Comparison of ENCODE assay signal across 11 mouse cellular contexts in genomic region chr4:125160951-125161331, GRCm38 (mm10). TPM values are rescaled to one million over a fixed set of nuclear protein-coding genes. Genes with fewer than 3 reads are reported as not detected.
DNase-seq lines count a peak whose midpoint lies in the region; ATAC-seq and TF ChIP-seq lines count a peak whose summit lies in the region.
"Had no signal": no experiment of that assay in that cellular context is flagged by ENCODE, and none has a peak within 500 bp of the region (broad histone marks: within the 10 kb centered on the region; RNA-seq: fewer than 3 reads in every experiment).

No protein-coding gene starts in this region.

- H3K9me3 ChIP-seq in forebrain, embryonic 13.5 days (replicated peaks): no peaks in the 10 kb centered on the region
- H3K9me3 ChIP-seq in forebrain, embryonic 12.5 days: no peaks in the 10 kb centered on the region
- no peaks in the 10 kb centered on the region for H3K9me3 ChIP-seq in lung, embryonic 14.5 days (ENCODE audit: low read depth, low read length)
- H3K9me3 ChIP-seq in E14TG2a.4 (ENCODE audit: low read length): peaks cover 6% of the 10 kb centered on the region; the same call in 1 of the 2 replicates
- no peaks in the 10 kb centered on the region for H3K9me3 ChIP-seq in intestine, embryonic 16.5 days (ENCODE audit: control insufficient read depth, low read length)
- H3K9me3 ChIP-seq: heart, embryonic 10.5 days; limb, embryonic 13.5 days had no signal

- H3K4me3 ChIP-seq in forebrain, embryonic 13.5 days: no peak overlapping the region
- H3K4me3 ChIP-seq in forebrain, embryonic 12.5 days (replicated peaks): no peak overlapping the region
- H3K4me3 ChIP-seq in lung, embryonic 14.5 days (ENCODE audit: low read depth, low read length): no peak overlapping the region
- H3K4me3 ChIP-seq in E14TG2a.4 (replicated peaks; ENCODE audit: low read length): 0 out of 2 replicates have a peak overlapping the region, but pooled peaks have one; percentile 35
- H3K4me3 ChIP-seq in intestine, embryonic 16.5 days (ENCODE audit: low read length): no peak overlapping the region
- H3K4me3 ChIP-seq: limb, embryonic 13.5 days had no signal

- DNase-seq in lung, embryonic 14.5 days: no peak
- DNase-seq in lung, postnatal 36 days: no peak
- no peak for DNase-seq in Muller cell, postnatal 12 days (ENCODE audit: inconsistent ontology term)
- DNase-seq in cerebellum, postnatal 4 days (ENCODE audit: low spot score in 2 of 2): no peak

- H3K4me1 ChIP-seq in forebrain, embryonic 13.5 days: peaks cover 13% of the 10 kb centered on the region
- peaks cover 9% of the 10 kb centered on the region for H3K4me1 ChIP-seq in forebrain, embryonic 12.5 days
- H3K4me1 ChIP-seq in lung, embryonic 14.5 days (ENCODE audit: insufficient read depth): no peaks in the 10 kb centered on the region
- peaks cover 70% of the 10 kb centered on the region for H3K4me1 ChIP-seq in E14TG2a.4 (replicated peaks; ENCODE audit: low read depth, low read length)
- peaks cover 2% of the 10 kb centered on the region; the same call in 1 of the 2 replicates for H3K4me1 ChIP-seq in intestine, embryonic 16.5 days (ENCODE audit: control insufficient read depth, insufficient read depth, low read length)

- peak overlapping the region; percentile 49 for H3K4me2 ChIP-seq in forebrain, embryonic 13.5 days
- H3K4me2 ChIP-seq in forebrain, embryonic 12.5 days: no peak overlapping the region
- peak overlapping the region; percentile 32; the same call in 1 of the 2 replicates for H3K4me2 ChIP-seq in lung, embryonic 14.5 days
- peak overlapping the region; percentile 46; the same call in 1 of the 2 replicates for H3K4me2 ChIP-seq in intestine, embryonic 16.5 days (ENCODE audit: low read depth, low read length)

- peak; percentile 28; the same call in 1 of the 2 replicates for ATAC-seq in forebrain, embryonic 13.5 days
- no peak for ATAC-seq in forebrain, embryonic 12.5 days (ENCODE audit: low FRiP score)
- ATAC-seq in lung, embryonic 14.5 days (ENCODE audit: insufficient read depth): peak; percentile 35; the same call in 1 of the 2 replicates
- no peak for ATAC-seq in intestine, embryonic 16.5 days

- H3K27ac ChIP-seq in forebrain, embryonic 13.5 days: no peak overlapping the region
- no peak overlapping the region for H3K27ac ChIP-seq in forebrain, embryonic 12.5 days
- no peak overlapping the region for H3K27ac ChIP-seq in lung, embryonic 14.5 days (ENCODE audit: low read depth)
- no peak overlapping the region for H3K27ac ChIP-seq in intestine, embryonic 16.5 days (ENCODE audit: low read length)
- H3K27ac ChIP-seq: heart, embryonic 10.5 days; limb, embryonic 13.5 days had no signal

- TF ChIP-seq CTCF in lung, embryonic 14.5 days (IDR thresholded peaks at IDR 0.05; ENCODE audit: low read depth): no peak
- TF ChIP-seq CTCF in E14TG2a.4 (conservative IDR thresholded peaks at IDR 0.05; ENCODE audit: low read length): no peak

- no peaks in the 10 kb centered on the region for H3K36me3 ChIP-seq in forebrain, embryonic 13.5 days (ENCODE audit: poor library complexity, severe bottlenecking)
- H3K36me3 ChIP-seq in forebrain, embryonic 12.5 days (replicated peaks): no peaks in the 10 kb centered on the region
- H3K36me3 ChIP-seq in lung, embryonic 14.5 days (ENCODE audit: insufficient read depth): no peaks in the 10 kb centered on the region
- H3K36me3 ChIP-seq in E14TG2a.4 (ENCODE audit: insufficient read depth, low read length): no peaks in the 10 kb centered on the region
- no peaks in the 10 kb centered on the region for H3K36me3 ChIP-seq in intestine, embryonic 16.5 days (ENCODE audit: control insufficient read depth, insufficient read depth, low read length)
- H3K36me3 ChIP-seq: heart, embryonic 10.5 days; limb, embryonic 13.5 days had no signal

- H3K27me3 ChIP-seq in forebrain, embryonic 13.5 days: peaks cover 26% of the 10 kb centered on the region
- H3K27me3 ChIP-seq in forebrain, embryonic 12.5 days: peaks cover 54% of the 10 kb centered on the region
- H3K27me3 ChIP-seq in lung, embryonic 14.5 days (ENCODE audit: insufficient read depth, low read length): 0 out of 2 replicates have a peak, but pooled peaks cover 4% of the 10 kb centered on the region
- peaks cover 18% of the 10 kb centered on the region for H3K27me3 ChIP-seq in E14TG2a.4 (ENCODE audit: insufficient read depth, low read length)
- H3K27me3 ChIP-seq in intestine, embryonic 16.5 days (replicated peaks; ENCODE audit: control insufficient read depth, insufficient read depth, low read length): no peaks in the 10 kb centered on the region

- H3K9ac ChIP-seq in forebrain, embryonic 13.5 days: no peak overlapping the region
- no peak overlapping the region for H3K9ac ChIP-seq in forebrain, embryonic 12.5 days
- H3K9ac ChIP-seq in lung, embryonic 14.5 days: no peak overlapping the region
- H3K9ac ChIP-seq in intestine, embryonic 16.5 days (ENCODE audit: low read depth, low read length): no peak overlapping the region
- H3K9ac ChIP-seq: liver, postnatal 0 days had no signal

- 52% methylated on average over 7 of the region's 10 CpGs for WGBS in forebrain, embryonic 13.5 days
- WGBS in forebrain, embryonic 12.5 days: 75% methylated on average over 10 of the region's 10 CpGs
- WGBS in lung, embryonic 14.5 days: 54% methylated on average over 10 of the region's 10 CpGs
- WGBS in intestine, embryonic 16.5 days: 71% methylated on average over 10 of the region's 10 CpGs

RNA-seq across cellular contexts. Expression of gene Zc3h12a, which starts 33.3 kb away (rescaled TPM):
- polyA plus RNA-seq in forebrain, embryonic 13.5 days (2015; fragmentation: Nextera tagmentation; extraction: Ambion mirVana): 0.15 TPM in 1 of 2 replicates, not detected in the other
- 0.18 and 0.23 TPM in 2 replicates for polyA plus RNA-seq in forebrain, embryonic 12.5 days (2016; fragmentation: Nextera tagmentation; extraction: Ambion mirVana)
- 0.41 and 0.42 TPM in 2 replicates for polyA plus RNA-seq in lung, embryonic 14.5 days (2014; fragmentation: Nextera tagmentation; extraction: Ambion mirVana)
- polyA plus RNA-seq in intestine, embryonic 16.5 days (2015; fragmentation: Nextera tagmentation; extraction: Ambion mirVana): 1.4 and 1.5 TPM in 2 replicates

Comparison
In these comparisons a context has a peak if more than half of its experiments do, and no peak if none do; other contexts are left out.
1. ATAC-seq: peak in forebrain, embryonic 13.5 days (single experiment) and lung, embryonic 14.5 days (single experiment); none in forebrain, embryonic 12.5 days (single experiment) and intestine, embryonic 16.5 days (single experiment).